Mouse (Mus musculus) induced T-regulatory cell, adult 2 months (primary cell): Measurements from ENCODE around the gene Gm28729.
A peak's percentile ranks its signal among the peaks of the same experiment; 100 is the strongest.
"Not testable (repeated sequence)": the region's sequence is repeated elsewhere in the genome, so short reads cannot be mapped to it uniquely, and the experiment has no call there.

ENCODE experiments used
- DNase-seq: peaks from one replicate; pipeline ENCODE4 v3.0.0-alpha.2; 2012; ENCODE audit warnings: low read depth

Gene Gm28729

DNA sequence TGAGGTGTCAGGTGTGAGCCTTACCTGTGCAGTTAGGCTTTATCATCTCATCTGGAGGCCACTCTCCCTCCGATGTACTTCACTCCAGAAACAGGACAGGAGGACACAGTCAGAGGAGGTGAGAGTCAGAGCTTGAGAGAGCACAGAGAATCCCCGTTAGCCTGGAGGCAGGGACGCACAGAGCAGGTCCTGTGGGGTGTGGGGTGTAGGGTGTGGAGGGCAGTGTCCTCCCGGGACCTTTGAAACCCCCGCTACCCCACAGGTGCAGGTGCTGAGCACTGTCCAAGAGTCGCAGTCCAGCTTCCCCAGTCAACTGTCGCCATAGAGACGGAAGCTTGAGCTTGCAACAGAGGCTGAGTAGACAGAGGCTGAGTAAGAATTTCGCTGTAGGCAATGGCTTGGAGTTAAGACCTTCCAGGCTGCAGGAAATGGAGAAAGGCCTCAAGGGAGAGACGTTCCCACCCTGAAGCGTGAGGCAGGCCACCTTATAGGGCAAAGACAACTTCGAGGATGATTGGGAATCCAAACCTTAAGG lies at the start of gene Gm28729:
Gm28729 (minus strand) TSS at position 293 of the 535 bp plus-strand sequence.
- no peak for DNase-seq

DNA sequence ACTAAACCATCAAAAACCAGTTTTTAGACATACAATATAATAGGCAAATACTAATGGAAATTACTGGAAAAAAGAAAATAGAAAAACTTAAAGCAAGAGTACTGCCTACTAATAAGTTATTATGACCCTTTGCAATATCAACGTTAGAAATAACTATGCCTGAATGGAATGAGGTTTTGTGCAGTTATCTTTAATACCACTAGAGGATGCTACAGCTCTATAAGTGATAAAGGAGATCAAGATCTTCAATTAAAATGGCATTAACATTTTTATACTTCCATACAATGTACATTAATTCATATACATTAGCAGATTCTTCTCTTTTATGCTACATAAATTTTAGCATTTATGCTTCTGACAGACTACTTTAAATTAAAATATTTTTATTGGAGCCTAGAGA lies 48.2 kb upstream of the Gm28729 start:
- DNase-seq: peak; percentile 75

DNA sequence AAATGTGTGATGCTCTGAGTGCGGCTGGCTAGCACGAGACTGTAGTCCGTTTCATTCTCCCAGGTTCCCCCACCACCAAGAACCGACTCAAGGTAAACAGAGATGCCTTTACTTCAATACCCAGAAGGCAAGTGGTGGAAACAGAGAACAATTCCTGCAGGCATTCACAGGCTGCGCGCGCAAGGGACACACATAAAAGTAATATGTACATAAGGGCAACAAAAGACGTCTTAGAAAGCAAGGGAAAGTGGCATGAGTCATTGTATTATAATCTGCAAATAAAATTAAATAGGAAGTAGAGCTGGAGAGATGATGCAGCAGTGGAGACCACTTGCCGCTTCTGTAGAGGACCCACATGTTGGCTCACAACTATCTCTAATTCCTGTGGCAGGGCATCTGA lies 47.7 kb upstream of the Gm28729 start:
- no peak for DNase-seq

DNA sequence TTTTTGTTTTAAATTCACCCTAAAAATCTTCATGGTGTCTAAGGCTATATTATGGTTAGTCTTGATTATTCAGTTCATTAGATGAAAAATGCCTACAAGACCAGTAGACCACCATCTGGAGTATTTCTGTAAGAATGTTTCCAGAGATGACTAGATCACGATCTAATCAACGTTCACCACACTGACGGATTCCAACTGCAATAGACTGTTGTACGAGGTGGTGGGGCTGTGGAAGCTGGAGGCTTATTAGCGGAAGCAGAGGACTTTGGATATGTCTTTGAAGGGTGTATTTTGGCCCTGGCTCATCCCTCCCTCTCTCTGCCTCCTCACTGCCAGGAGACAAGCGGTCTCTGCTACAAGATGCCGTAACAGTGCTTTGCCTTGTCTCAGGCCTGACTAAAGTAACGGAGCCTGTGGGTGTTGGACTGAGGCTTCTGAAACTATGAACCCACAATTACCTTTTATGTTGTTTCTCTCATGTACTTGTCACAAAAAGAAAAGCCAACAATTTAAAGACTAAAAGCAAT lies 41.5 kb upstream of the Gm28729 start:
- no peak for DNase-seq

DNA sequence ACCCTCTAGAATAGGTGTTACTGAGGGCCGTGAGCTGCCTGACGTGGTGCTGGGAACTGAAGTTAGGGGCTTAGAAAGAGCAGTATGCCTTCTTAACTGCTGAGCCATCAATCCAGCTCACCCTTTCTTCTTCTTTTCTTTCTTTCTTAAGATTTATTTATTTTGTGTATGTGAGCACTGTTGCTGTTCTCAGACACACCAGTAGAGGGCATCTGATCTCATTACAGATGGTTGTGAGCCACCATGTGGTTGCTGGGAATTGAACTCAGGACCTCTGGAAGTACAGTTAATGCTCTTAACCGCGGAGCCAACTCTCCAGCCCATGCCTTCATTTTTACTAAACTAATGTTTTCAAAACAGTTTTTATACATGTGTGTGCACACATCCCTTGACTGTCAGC lies 38.4 kb upstream of the Gm28729 start:
- no peak for DNase-seq

DNA sequence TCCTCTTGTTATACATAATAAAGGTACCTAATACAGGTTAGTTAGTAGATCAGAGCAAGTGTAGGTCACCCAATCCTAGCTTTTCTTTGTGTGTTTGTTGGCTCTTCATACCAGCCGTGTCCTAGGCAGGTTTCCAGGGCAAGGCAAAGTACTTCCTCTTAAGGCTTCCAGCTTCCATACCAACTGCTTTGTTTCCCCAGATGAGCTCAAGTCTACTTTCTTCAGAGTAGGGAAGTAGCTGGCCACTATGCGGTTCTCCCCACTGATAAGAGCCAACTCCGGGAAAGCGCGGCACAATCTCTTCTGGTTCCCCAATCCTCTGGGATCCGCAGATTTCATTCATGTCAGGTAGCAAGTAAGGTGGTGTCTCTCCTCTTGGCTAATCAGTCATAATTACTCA lies 34.1 kb upstream of the Gm28729 start:
- DNase-seq: no peak

DNA sequence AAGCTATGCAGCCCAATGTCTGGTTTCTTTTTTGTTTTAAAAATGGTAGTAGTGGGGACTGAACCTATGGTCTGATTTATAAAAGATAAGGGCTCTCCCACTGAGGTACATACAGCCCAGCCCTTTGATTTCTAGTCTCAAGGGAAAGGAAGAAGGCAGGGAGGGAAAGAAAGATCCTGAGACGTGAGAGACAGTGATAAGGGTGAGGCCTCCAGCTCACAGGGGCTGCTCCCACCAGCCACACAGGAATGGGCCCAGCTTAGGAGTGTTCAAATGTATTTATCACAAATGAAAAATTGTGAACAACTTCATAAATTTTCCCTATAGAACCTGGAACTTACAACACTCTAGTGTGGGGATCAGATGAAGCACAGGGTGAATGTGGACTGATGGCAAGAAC lies 33.5 kb upstream of the Gm28729 start:
- DNase-seq: no peak

DNA sequence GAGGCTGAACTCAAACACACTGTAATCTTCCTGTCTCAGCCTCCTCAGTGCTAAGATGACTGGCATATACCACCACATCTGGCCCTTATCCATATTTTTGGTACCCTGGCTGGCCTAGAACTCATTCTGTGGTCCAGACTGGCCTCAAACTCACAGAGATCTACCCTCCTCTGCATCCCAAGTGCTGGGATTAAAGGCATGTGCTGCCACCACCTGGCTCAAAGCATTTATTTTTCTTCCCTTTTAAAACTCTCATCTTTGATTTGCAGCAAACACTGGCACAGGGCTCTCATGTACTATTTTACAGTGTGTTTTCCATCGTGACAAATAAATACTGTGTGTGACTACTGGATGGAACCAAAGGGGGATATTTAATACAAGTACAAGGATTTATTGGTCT lies 29.0 kb upstream of the Gm28729 start:
- no peak for DNase-seq

DNA sequence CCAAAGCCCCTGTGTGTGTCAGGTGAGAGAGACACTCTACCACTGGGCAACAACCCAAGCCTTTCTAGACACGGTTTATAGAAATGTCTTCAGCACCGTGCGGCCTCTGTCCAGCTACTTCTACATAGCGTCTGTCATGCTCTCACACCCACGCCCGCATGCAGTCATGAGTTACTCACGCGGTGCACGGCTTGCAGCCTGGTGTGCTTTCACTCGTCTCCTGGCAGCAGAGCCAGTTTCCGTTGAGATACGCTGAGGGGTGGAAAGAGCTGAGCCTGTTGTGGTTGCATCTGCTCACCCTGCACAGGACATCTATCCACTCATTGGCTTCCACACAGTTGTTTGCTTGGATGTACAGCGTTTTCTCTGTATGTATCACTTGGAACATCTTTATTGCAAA lies 20.3 kb upstream of the Gm28729 start:
- no peak for DNase-seq

DNA sequence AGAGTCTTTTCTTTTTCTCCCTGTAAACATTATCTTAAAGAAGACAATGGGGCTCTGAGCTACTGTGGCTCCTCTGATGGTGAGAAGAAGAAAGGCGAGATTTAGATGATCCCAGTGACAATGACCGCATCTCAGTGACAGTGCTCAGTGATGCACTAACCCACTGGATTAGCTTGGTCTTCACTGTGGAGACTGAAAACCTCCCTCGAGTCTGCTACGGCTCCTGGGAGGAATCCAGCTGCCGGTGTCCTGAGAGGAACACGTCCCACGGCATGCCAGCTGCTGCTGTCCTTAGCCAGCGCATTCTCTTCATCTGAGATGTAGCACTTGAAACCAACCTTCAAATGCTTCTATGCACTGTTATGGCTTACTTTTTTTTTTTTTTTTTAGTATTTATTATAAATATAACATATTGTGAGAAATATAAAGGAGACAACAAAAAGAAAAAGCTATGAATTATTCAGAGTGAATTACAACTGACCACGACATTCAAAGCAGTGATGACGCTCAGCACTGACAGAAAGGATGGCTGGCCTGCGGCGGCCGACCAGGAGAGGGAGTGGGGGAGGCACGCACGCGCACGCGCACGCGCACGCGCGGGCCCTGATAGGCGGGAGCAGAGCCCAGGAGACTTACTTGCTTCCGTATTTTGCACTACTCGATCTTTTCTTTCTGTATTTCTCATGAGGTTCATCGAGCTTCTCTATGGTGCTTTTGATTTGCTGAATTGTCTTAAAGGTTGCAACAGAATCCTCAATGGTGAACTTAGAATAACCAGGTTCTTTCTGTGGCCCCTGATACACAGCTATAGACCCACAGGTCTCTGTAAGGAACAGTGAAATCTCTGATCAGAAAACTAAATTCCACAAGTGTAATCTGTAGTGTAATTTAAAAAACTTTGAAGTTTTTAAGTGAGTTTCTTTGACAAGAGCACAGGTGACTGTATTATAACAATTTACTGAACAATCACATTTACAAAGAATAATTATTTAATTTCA lies 18.9 kb upstream of the Gm28729 start:
- peak; percentile 67 for DNase-seq

DNA sequence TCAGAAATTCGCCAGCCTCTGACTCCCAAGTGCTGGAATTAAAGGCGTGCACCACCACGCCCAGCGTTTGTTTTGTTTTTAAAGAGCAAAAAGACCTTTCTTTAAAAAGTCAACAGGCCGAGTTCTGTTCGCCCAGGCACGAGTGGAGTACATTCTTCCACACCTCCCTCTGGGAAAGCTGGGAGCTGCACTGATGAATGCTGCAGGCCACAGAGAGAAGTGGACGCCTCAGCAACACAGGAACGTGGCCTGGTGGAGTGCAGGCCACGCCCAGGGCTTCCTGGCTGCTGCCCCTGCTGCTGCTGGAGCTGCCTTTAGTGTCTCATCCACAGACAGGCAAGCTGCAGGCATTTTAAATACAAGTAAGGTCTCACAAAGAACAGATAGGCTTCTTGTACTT lies 13.9 kb upstream of the Gm28729 start:
- DNase-seq: no peak

DNA sequence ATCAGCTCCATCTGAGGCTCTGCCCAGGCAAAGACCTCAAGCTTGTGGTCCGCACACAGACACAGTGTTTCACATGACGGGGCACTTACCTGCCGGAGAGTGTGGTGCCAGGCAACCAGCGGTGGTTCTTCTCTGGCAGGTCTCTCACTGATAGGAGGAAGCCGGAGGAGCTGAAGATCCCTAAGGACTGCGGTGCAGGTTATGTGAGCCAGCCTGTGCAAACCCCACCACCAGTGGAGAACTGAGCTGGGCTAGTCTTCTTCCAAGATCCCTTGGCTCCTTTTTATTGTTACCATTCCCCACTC lies 12.5 kb upstream of the Gm28729 start:
- no peak for DNase-seq

DNA sequence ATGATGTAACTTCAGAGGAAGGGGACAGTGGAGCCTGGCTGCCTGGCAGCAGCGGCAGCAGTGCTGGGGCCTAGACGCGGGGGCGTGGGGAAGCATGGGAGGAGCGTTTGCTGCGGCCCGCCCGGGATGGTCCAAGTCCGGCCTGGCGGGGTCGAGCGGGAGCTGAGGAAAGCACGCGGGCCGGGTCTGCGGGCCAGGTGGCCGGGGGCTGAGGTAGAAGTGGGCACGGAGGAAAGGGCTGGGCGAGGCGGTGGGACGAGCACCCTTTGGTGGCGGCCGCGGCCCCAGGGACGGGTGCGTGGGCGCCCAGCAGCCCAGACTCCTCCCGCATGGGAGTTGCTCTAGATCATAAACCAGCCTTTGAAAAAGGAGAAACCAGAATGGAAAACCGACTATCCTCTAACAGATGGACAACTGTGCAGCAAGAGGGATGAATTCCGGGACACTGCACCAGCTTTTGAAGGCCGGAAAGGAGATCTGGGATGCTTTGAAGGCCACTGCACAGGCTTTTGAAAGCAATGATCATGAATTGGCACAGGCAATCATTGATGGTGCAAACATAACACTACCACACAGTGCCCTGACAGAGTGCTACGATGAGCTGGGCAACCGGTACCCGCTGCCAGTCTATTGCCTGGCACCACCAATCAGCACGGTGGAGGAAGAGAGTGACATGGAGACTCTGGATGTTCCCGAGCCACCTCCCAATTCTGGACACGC lies 12.0 kb upstream of the Gm28729 start:
- peak; percentile 51 for DNase-seq

DNA sequence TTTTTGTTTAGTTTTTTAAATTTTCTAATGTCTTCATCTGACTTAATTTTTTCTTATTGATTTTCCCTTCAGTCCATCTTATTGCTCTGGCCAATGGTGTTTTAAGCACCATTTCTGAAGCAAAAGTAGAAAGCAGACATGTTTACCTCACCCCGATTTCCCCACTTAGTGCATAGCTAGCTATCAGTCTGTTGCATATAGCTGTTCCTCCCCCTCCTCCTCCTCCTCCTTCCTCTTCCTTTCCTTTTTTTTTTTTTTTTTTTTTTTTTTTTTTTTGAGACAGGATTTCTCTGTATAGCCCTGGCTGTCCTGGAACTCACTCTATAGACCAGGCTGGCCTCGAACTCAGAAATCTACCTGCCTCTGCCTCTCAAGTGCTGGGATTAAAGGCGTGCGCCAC lies 11.0 kb upstream of the Gm28729 start:
- not testable (repeated sequence) for DNase-seq

DNA sequence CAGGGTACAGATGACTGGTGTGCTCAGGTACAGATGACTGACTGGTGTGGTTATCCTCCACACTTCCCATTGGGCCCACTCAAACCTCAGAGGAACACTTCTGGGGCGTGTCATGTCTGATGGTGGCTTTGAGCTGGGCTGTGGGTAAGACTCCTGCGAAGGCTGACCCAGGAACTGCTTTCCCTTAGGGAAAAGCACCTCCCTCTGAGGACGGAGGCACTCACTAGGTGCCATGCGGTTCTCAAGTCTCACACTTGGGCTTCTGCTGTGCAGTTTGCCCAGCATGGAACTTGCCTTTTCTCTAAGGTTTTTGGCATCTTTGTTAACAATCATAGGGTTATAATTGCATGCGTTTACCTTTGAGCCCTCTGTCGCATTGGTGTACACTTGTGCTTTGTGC lies 10.4 kb upstream of the Gm28729 start:
- DNase-seq: no peak

DNA sequence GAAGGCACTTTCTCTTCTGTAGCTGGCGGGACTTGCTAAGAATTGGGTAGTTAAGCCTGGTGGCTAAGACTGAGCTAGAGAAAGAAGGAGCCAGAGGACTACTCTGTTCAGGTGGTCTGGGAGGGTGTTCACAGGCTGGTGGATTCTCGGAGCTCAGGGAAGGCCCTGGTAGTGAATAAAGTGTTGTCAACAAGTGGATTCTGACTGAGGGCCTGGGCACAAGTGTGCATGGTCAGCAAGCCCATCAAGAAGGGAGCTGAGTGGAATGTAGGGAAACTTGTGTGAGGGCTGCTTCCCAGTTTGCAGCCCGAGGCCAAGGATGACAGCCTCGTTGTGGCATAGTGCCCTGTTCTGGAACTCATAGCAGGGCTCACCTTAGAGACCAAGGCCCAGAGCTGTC lies 9.2 kb upstream of the Gm28729 start:
- DNase-seq: no peak

DNA sequence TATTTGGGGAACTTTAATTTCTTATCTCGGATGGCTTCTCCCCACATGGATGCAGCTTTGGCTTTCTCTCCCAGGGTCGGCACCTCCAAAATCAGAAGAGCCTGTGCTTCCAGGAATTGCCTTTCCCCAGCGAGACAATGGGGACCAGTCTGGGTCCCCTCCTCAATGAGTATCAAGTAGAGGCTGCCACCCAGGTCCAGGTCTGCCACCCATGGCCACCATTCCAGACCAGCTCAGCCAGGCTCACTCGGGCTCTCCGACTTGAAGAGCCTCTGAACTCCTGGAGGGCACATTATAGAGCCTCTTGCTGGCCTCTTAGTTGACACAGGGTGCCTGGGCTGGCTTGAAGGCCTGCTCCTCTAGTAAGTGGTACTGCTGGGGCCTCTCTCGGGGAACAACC lies 8.4 kb upstream of the Gm28729 start:
- no peak for DNase-seq

DNA sequence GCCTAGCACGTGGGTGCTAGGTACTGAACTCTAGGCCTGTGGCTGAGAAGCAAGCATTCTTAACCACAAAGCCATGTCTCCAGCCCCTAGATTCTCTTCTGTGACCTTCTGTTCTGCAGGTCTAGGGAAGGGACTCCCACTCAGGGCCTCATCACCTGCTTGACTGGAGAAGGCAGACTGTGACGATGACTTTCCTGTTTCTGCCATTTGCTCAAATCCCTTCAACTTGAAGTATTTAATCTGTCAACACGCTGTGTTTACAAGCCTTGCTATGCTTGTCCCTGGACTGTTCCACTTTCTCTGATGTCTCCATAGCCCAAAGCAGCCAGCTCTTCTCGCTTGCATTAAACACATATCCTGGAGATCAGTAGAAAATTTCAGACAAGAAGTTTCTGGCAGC lies 7.5 kb upstream of the Gm28729 start:
- no peak for DNase-seq

DNA sequence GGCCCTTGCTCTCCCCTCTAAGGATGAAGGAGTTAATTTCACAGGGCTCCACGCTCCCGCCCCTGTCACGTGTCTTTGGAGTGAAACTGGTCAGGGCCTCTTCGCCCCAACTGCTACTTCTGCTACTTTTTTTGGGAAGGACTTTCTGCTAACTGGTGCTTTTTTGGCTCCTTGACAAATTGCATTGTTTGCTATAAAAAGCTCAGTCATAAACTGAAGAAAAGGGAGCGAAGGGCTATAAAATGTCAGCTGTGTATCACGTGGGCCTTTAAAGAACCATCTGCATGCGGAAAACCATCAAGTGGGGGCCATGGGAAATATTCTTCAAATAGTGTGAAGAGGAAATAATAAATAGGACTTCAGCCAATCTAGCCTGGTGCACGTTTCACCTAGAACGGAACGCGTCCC lies 5.6 kb upstream of the Gm28729 start:
- no peak for DNase-seq

DNA sequence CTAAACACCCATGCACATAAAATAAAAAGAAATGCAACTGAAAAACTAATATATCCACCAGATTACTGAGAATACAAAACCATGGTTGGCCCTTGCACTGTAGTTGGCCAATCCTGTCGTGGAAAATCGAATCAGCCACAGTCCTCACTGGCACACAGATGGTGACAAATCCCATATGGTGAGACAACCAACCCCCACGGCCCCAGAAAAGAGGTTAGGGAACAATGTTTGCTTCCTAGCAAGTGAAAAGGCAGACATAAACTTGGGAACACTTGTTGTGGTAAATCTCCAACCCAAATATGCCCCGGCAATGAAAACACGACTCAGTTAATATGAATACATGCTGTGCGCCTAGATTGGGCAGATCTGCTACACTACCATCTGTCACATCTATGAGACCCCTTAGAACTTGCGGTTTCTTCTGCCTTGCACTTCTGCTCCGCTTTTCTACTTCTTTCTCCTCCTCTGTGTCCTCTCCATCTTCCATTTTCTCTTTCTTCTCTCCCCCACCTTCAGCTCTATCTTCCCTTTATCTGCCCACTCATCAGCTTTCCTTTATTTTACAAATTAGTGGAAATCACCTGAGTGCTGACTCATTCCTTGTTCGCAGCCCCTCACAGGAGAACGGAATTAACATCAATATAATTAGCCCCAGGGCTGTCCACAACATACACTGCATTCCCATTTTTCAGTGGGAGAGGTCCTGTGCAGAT lies 5.1 kb upstream of the Gm28729 start:
- no peak for DNase-seq

DNA sequence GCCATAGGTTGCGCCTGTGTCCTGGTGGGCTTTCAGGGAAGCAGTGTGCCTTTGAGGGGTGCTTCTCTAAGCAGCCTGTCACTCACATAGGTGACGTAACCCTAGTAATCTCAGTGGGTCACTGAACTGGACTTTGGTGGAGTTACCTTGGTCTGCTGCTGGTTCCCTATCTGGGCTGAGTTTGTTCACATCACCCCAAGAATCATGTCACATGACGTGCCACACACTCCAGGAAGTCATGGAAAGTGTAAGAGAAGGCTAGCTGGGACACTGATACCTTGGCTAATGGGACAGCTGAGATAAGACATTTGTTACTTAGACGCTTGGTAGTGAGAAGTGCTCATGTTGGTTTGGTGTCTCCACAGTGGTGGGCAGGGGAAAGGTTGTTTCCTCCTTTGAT lies 947 bp upstream of the Gm28729 start:
- DNase-seq: no peak

DNA sequence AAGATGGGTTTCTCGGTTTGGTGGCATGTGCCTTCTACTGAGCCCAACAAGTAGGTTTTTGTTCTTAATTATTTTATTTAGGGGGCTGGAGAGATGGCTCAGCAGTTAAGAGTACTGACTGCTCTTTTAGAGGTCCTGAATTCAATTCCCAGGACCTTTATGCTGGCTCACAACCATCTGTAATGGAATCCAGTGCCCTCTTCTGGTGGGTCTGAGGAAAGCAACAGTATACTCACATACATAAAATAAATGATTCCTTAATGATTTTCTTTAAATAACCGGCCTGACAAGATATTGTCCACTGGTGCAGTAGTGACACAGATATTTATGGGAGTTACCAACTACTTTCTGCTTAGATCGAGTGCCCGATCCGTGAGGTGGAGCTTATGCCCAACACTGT lies 1.9 kb downstream of the Gm28729 start:
- DNase-seq: no peak
